Mouse (Mus musculus): Measurements from ENCODE around the gene Nup210. TPM values are rescaled to one million over a fixed set of nuclear protein-coding genes. Genes with fewer than 3 reads are reported as not detected.
"Not testable (repeated sequence)": the region's sequence is repeated elsewhere in the genome, so short reads cannot be mapped to it uniquely, and the experiment has no call there.

The Nup210 gene
- polyA plus RNA-seq, 1 experiment from 2014 or later, result 2.8 TPM

DNA sequence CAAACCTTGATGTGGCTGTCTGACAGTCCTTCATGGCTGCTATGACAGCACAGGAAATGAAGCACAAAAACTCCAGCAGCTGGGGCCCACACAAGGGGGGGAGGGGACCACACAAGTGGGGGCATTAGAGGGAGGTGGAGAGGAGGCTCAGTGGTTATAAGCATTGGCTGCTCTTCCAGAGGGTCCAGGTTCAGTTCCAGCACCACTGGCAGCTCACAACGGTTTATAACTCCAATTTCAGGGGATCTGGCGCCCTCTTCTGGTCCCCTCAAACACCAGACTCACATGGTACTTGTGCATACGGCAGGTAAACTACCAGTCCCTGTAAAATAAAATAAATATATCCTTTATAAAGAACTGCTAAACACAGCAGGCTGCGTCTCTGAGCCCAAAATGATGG lies 12.4 kb upstream of the Nup210 start:
- no peak for ATAC-seq
- no peak overlapping the region for H3K4me2 ChIP-seq (replicated peaks; ENCODE audit: low read depth)

DNA sequence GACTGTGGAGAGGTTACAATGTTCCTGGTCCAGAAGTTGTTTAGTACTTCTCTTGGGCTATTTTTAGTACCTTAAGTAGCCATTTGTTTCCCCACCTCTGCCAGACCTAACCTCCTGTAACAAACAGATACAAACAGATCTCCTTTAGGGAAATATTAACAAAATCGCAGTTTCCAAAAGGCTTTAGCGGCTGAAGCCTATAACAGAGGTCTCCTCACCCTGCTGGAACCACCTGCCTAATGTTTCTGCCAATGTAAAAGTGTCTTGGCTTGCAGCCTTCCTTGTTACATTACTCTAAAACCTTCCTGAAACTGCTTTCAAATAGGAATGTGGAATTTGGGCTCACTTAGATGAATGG lies 8.6 kb upstream of the Nup210 start:
- H3K4me2 ChIP-seq (replicated peaks; ENCODE audit: low read depth), result no peak overlapping the region
- 52% methylated on average over 2 of the region's 2 CpGs for WGBS
- ATAC-seq, result no peak
- H3K4me1 ChIP-seq (replicated peaks; ENCODE audit: control insufficient read depth, insufficient read depth, low read length), result no peaks in the 10 kb centered on the region
- H3K27ac ChIP-seq (ENCODE audit: low read depth, low read length), result no peak overlapping the region
- no peak overlapping the region for H3K9ac ChIP-seq (ENCODE audit: low read depth, low read length)
- no peaks in the 10 kb centered on the region for H3K36me3 ChIP-seq (ENCODE audit: control insufficient read depth, insufficient read depth)
- TF ChIP-seq CTCF (IDR thresholded peaks at IDR 0.05; ENCODE audit: low read depth), result no peak
- H3K4me3 ChIP-seq (ENCODE audit: low read depth, low read length), result no peak overlapping the region
- no peaks in the 10 kb centered on the region for H3K9me3 ChIP-seq (ENCODE audit: control insufficient read depth)
- H3K27me3 ChIP-seq (replicated peaks; ENCODE audit: control insufficient read depth, insufficient read depth, low read length), result no peaks in the 10 kb centered on the region

More for the DNA sequence above, 12.4 kb upstream of the Nup210 start:
- Histone ChIP-seq H3K36me3 (ENCODE audit: control insufficient read depth, insufficient read depth) (no peaks in the 10 kb centered on the region), H3K27ac (ENCODE audit: low read depth, low read length) (no peak overlapping the region), H3K4me1 (replicated peaks; ENCODE audit: control insufficient read depth, insufficient read depth, low read length) (no peaks in the 10 kb centered on the region), H3K9ac (ENCODE audit: low read depth, low read length) (no peak overlapping the region), H3K9me3 (ENCODE audit: control insufficient read depth) (no peaks in the 10 kb centered on the region), H3K27me3 (replicated peaks; ENCODE audit: control insufficient read depth, insufficient read depth, low read length) (no peaks in the 10 kb centered on the region), H3K4me3 (ENCODE audit: low read depth, low read length) (no peak overlapping the region)
- TF ChIP-seq CTCF (IDR thresholded peaks at IDR 0.05; ENCODE audit: low read depth), result 0 out of 2 replicates have a peak, but pooled peaks have one; percentile 31
- 54% methylated on average over 4 of the region's 4 CpGs for WGBS

DNA sequence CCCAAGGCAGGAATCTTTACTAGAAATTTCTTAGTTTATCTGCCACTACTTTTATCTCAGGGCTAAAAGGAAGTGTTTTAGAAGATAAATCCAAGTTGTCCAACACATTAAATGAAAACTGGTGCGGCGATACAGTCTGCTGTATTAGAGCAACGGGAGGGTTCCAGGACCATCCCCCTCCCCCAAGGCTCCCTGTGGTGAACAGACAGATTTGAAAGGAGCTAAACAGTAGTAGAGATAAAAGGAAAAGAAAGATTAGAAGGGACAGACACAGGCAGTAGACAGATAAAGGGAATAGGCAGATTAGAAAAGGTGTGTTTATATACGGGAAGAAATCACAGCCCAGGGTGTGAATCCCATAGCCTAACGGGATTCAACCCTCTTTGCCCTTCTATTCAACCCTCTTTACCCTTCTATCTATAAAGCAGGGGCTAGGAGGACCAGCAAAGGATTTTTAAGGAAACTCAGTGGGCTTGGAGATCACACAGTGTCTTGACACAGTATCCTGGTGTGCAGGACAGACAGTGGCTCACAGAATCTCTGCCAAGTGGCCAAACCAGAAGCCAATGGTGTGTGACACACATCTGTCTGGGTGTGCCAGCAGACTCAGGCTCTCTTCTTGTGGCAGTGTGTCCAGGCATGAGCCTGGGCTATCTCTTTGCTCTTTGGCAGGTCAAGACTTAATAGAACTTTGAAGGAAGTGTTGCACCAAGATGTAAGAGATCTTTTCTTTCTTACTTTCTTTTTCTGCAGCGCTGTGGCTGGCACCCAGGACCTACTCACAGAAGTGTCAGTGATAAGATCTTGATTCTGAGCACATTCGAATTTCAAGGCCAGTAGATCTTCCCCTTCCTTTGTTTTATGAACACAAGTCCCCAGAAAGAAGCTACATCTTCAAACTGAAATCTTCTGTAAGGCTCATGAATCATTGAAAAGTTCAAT lies 7.9 kb upstream of the Nup210 start:
- Histone ChIP-seq H3K27ac (ENCODE audit: low read depth, low read length) (no peak overlapping the region), H3K9ac (ENCODE audit: low read depth, low read length) (no peak overlapping the region), H3K36me3 (ENCODE audit: control insufficient read depth, insufficient read depth) (no peaks in the 10 kb centered on the region), H3K27me3 (replicated peaks; ENCODE audit: control insufficient read depth, insufficient read depth, low read length) (no peaks in the 10 kb centered on the region), H3K4me1 (replicated peaks; ENCODE audit: control insufficient read depth, insufficient read depth, low read length) (no peaks in the 10 kb centered on the region), H3K9me3 (ENCODE audit: control insufficient read depth) (no peaks in the 10 kb centered on the region), H3K4me3 (ENCODE audit: low read depth, low read length) (no peak overlapping the region), H3K4me2 (replicated peaks; ENCODE audit: low read depth) (no peak overlapping the region)
- WGBS, result 38% methylated on average over 7 of the region's 7 CpGs
- TF ChIP-seq CTCF (IDR thresholded peaks at IDR 0.05; ENCODE audit: low read depth), result no peak
- ATAC-seq, result no peak

DNA sequence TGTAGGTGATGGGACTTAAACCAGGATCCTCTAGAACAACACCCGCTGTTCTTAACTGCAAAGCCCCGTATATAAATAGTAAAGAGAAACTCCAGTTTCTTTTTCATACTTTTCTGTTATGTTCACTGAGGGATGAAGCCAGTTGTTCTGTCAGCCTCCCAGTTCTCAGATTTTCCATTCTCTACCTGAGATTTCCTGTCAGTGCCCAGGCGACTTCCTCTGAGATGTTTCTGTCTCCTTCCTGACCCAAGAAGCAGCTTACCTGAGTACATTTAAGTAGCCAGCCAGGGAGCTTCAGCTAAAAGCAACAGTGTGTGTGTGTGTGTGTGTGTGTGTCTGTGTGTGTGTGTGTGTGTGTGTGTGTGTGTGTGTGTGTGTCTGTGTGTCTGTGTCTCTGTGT lies 6.8 kb upstream of the Nup210 start:
- TF ChIP-seq CTCF (IDR thresholded peaks at IDR 0.05; ENCODE audit: low read depth), result no peak
- WGBS, result 74% methylated on average over 3 of the region's 3 CpGs
- Histone ChIP-seq H3K4me1 (replicated peaks; ENCODE audit: control insufficient read depth, insufficient read depth, low read length) (no peaks in the 10 kb centered on the region), H3K4me2 (replicated peaks; ENCODE audit: low read depth) (no peak overlapping the region), H3K36me3 (ENCODE audit: control insufficient read depth, insufficient read depth) (no peaks in the 10 kb centered on the region), H3K27ac (ENCODE audit: low read depth, low read length) (no peak overlapping the region), H3K4me3 (ENCODE audit: low read depth, low read length) (no peak overlapping the region), H3K9me3 (ENCODE audit: control insufficient read depth) (no peaks in the 10 kb centered on the region), H3K9ac (ENCODE audit: low read depth, low read length) (no peak overlapping the region), H3K27me3 (replicated peaks; ENCODE audit: control insufficient read depth, insufficient read depth, low read length) (no peaks in the 10 kb centered on the region)
- no peak for ATAC-seq

DNA sequence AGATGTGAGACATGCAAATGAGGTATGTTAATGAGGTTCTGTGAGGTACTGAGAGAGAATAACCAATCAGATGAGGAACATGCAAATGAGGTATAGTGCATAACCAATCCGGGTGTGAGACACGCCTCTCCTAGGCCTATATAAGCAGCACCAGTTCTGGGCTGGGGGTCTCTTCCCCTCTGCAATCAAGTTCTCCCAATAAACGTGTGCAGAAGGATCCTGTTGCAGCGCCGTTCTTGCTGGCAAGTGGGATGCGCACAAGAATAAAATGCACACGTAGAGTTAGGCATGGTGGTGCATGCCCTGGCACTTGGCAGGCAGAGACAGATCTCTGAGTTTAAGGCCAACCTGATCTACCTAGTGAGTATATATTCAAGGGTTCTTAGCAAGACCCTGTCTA lies 4.5 kb upstream of the Nup210 start:
- not testable (repeated sequence) for ATAC-seq; H3K27ac ChIP-seq (ENCODE audit: low read depth, low read length); H3K4me3 ChIP-seq (ENCODE audit: low read depth, low read length); H3K36me3 ChIP-seq (ENCODE audit: control insufficient read depth, insufficient read depth); H3K9ac ChIP-seq (ENCODE audit: low read depth, low read length); H3K27me3 ChIP-seq (replicated peaks; ENCODE audit: control insufficient read depth, insufficient read depth, low read length); H3K9me3 ChIP-seq (ENCODE audit: control insufficient read depth); H3K4me2 ChIP-seq (replicated peaks; ENCODE audit: low read depth); H3K4me1 ChIP-seq (replicated peaks; ENCODE audit: control insufficient read depth, insufficient read depth, low read length)
- WGBS, result 95% methylated on average over 7 of the region's 7 CpGs

DNA sequence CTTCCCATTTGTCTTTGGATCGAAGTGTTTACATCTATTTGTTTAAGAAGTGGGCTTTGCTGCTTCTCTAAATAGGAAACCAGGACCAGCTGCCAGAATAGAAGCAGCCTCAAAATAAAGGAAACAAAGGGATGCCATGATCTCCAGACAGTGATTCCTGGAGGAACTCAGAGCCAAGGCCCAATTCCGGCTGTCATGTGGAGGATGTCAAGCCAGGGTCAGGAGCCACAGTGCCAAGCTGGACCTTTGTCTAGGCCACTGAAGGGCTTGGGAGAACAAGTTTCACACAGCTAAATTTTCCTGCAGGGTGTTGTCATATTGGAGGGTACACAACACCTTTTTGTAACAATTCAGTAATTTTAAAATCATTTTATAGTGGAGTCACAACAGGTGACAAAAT lies 3.6 kb upstream of the Nup210 start:
- Histone ChIP-seq H3K36me3 (ENCODE audit: control insufficient read depth, insufficient read depth) (no peaks in the 10 kb centered on the region), H3K4me3 (ENCODE audit: low read depth, low read length) (no peak overlapping the region), H3K4me2 (replicated peaks; ENCODE audit: low read depth) (no peak overlapping the region), H3K9me3 (ENCODE audit: control insufficient read depth) (no peaks in the 10 kb centered on the region), H3K9ac (ENCODE audit: low read depth, low read length) (no peak overlapping the region), H3K27ac (ENCODE audit: low read depth, low read length) (no peak overlapping the region), H3K27me3 (replicated peaks; ENCODE audit: control insufficient read depth, insufficient read depth, low read length) (no peaks in the 10 kb centered on the region), H3K4me1 (replicated peaks; ENCODE audit: control insufficient read depth, insufficient read depth, low read length) (0 out of 2 replicates have a peak, but pooled peaks cover 3% of the 10 kb centered on the region)
- WGBS, result 88% methylated on average over 2 of the region's 2 CpGs
- ATAC-seq, result no peak
- no peak for TF ChIP-seq CTCF (IDR thresholded peaks at IDR 0.05; ENCODE audit: low read depth)

Data from intestine, postnatal 0 days (tissue).